Mouse (Mus musculus): ENCODE measurements around the gene Il17ra. TPM values are rescaled to one million over a fixed set of nuclear protein-coding genes. Genes with fewer than 3 reads are reported as not detected.

The Il17ra gene
- polyA plus RNA-seq, 1 experiment: 39.1 TPM

DNA sequence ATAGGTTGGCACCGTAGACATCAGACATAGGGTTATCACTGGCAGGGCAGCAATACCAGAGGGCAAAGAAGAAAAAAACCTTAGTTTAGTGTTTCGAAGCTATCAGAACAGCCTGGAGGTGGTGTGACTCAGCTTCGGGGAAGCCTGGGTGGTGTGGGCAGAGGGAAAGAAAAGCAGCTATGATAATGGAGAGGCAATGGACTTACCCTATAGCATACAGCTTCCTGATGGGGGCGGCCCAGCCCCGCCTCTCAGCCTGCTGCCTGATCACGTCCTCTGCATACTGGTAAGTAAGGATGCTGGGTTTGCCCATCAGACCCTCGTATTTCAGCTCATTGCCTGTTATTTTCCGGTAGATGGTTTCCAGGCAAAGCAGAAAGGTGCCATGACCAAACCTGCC lies 47.4 kb downstream of the Il17ra start:
- no peak overlapping the region for H3K4me3 ChIP-seq (ENCODE audit: insufficient read depth, low read depth, low read length)
- no peak for TF ChIP-seq CTCF (IDR thresholded peaks at IDR 0.05; ENCODE audit: insufficient read depth, low read depth, low read length)
- TF ChIP-seq POLR2A (IDR thresholded peaks at IDR 0.05; ENCODE audit: insufficient read depth, low read depth, low read length): no peak
- 48% methylated on average over 8 of the region's 8 CpGs for WGBS
- H3K27ac ChIP-seq (ENCODE audit: insufficient read depth, low read depth, low read length): peak overlapping the region; percentile 92
- H3K4me1 ChIP-seq (ENCODE audit: control insufficient read depth, insufficient read depth, low read length): peaks cover 17% of the 10 kb centered on the region

DNA sequence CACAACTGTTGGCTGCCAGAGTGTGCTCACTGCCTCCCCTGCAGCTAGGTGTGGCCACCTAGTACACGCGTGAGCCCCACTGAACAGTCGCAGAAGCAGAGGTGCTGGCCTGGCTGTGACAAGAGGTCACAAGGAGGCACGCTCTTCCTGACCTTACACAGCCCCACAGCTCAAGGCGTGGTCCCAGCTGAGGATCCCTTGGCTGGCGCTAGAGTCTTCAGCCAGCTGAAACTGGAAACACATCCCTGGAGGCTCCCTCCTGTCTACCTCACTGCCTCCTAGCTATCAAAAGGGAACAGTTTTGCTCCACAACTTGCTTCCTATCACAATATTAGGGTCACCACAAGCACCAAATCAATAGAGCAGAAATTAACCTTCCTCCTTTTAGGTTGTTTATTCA lies 48.2 kb downstream of the Il17ra start:
- Histone ChIP-seq H3K27ac (ENCODE audit: insufficient read depth, low read depth, low read length) (peak overlapping the region; percentile 92; the same call in 1 of the 2 replicates), H3K4me3 (ENCODE audit: insufficient read depth, low read depth, low read length) (no peak overlapping the region), H3K4me1 (ENCODE audit: control insufficient read depth, insufficient read depth, low read length) (peaks cover 17% of the 10 kb centered on the region)
- 86% methylated on average over 6 of the region's 6 CpGs for WGBS
- no peak for TF ChIP-seq CTCF (IDR thresholded peaks at IDR 0.05; ENCODE audit: insufficient read depth, low read depth, low read length)
- no peak for TF ChIP-seq POLR2A (IDR thresholded peaks at IDR 0.05; ENCODE audit: insufficient read depth, low read depth, low read length)

GRCm38 (mm10) chr6:120516422-120516821 lies 53.4 kb downstream of the Il17ra start:
- Histone ChIP-seq H3K4me1 (ENCODE audit: control insufficient read depth, insufficient read depth, low read length) (peaks cover 21% of the 10 kb centered on the region), H3K27ac (ENCODE audit: insufficient read depth, low read depth, low read length) (no peak overlapping the region), H3K4me3 (ENCODE audit: insufficient read depth, low read depth, low read length) (no peak overlapping the region)
- WGBS: 95% methylated on average over 4 of the region's 4 CpGs
- TF ChIP-seq POLR2A (IDR thresholded peaks at IDR 0.05; ENCODE audit: insufficient read depth, low read depth, low read length): no peak
- TF ChIP-seq CTCF (IDR thresholded peaks at IDR 0.05; ENCODE audit: insufficient read depth, low read depth, low read length): no peak

- Histone ChIP-seq H3K27ac (ENCODE audit: insufficient read depth, low read depth, low read length) (peak overlapping the region; percentile 36; the same call in 1 of the 2 replicates), H3K4me1 (ENCODE audit: control insufficient read depth, insufficient read depth, low read length) (peaks cover 21% of the 10 kb centered on the region), H3K4me3 (ENCODE audit: insufficient read depth, low read depth, low read length) (no peak overlapping the region)
- 86% methylated on average over 6 of the region's 6 CpGs for WGBS
- TF ChIP-seq CTCF (IDR thresholded peaks at IDR 0.05; ENCODE audit: insufficient read depth, low read depth, low read length) (no peak), POLR2A (IDR thresholded peaks at IDR 0.05; ENCODE audit: insufficient read depth, low read depth, low read length) (no peak)
These were observed 53.8 kb downstream of the Il17ra start for GRCm38 (mm10) chr6:120516879-120517278.

- TF ChIP-seq CTCF (IDR thresholded peaks at IDR 0.05; ENCODE audit: insufficient read depth, low read depth, low read length) (no peak), POLR2A (IDR thresholded peaks at IDR 0.05; ENCODE audit: insufficient read depth, low read depth, low read length) (no peak)
- peak overlapping the region; percentile 36; the same call in 1 of the 2 replicates for H3K27ac ChIP-seq (ENCODE audit: insufficient read depth, low read depth, low read length)
- H3K4me1 ChIP-seq (ENCODE audit: control insufficient read depth, insufficient read depth, low read length): peaks cover 21% of the 10 kb centered on the region
- WGBS: 53% methylated on average over 5 of the region's 5 CpGs
- H3K4me3 ChIP-seq (ENCODE audit: insufficient read depth, low read depth, low read length): no peak overlapping the region
These were observed 54.3 kb downstream of the Il17ra start for GRCm38 (mm10) chr6:120517311-120517710.

DNA sequence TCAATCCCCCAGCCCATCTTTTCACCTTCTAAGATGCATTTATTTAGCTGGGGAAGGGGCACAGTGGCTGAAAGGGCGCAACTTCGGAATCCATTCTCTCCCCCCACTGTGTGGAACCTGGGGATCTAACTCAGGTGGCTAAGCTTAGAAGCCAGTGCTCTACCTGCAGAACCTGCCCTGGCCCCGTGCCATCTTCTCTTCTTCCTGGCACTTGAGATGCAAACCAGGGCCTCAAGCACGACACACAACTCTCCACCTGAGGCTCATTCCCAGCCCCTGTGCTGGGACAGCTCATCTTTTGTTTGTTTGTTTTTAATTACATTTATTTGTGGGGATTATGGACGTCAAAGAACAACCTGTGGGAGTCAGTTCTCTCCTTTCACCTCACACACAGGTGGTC lies 56.6 kb downstream of the Il17ra start:
- TF ChIP-seq POLR2A (IDR thresholded peaks at IDR 0.05; ENCODE audit: insufficient read depth, low read depth, low read length): no peak
- no peak for TF ChIP-seq CTCF (IDR thresholded peaks at IDR 0.05; ENCODE audit: insufficient read depth, low read depth, low read length)
- Histone ChIP-seq H3K27ac (ENCODE audit: insufficient read depth, low read depth, low read length) (no peak overlapping the region), H3K4me1 (ENCODE audit: control insufficient read depth, insufficient read depth, low read length) (peaks cover 21% of the 10 kb centered on the region), H3K4me3 (ENCODE audit: insufficient read depth, low read depth, low read length) (no peak overlapping the region)
- WGBS: 90% methylated on average over 5 of the region's 5 CpGs

GRCm38 (mm10) chr6:120524796-120525195 lies 61.7 kb downstream of the Il17ra start:
- TF ChIP-seq CTCF (IDR thresholded peaks at IDR 0.05; ENCODE audit: insufficient read depth, low read depth, low read length): no peak
- no peak for TF ChIP-seq POLR2A (IDR thresholded peaks at IDR 0.05; ENCODE audit: insufficient read depth, low read depth, low read length)
- Histone ChIP-seq H3K27ac (ENCODE audit: insufficient read depth, low read depth, low read length) (no peak overlapping the region), H3K4me3 (ENCODE audit: insufficient read depth, low read depth, low read length) (no peak overlapping the region), H3K4me1 (ENCODE audit: control insufficient read depth, insufficient read depth, low read length) (peaks cover 9% of the 10 kb centered on the region)
- 88% methylated on average over 5 of the region's 5 CpGs for WGBS

GRCm38 (mm10) chr6:120529123-120529522 lies 66.1 kb downstream of the Il17ra start:
- no peak for TF ChIP-seq POLR2A (IDR thresholded peaks at IDR 0.05; ENCODE audit: insufficient read depth, low read depth, low read length)
- TF ChIP-seq CTCF (IDR thresholded peaks at IDR 0.05; ENCODE audit: insufficient read depth, low read depth, low read length): no peak
- H3K27ac ChIP-seq (ENCODE audit: insufficient read depth, low read depth, low read length): no peak overlapping the region
- 62% methylated on average over 4 of the region's 4 CpGs for WGBS
- H3K4me1 ChIP-seq (ENCODE audit: control insufficient read depth, insufficient read depth, low read length): peaks cover 11% of the 10 kb centered on the region
- no peak overlapping the region for H3K4me3 ChIP-seq (ENCODE audit: insufficient read depth, low read depth, low read length)

GRCm38 (mm10) chr6:120531020-120531965 lies 68.2 kb downstream of the Il17ra start, which contains the start of gene Hdhd5:
Gene Hdhd5 (minus strand): TSS chr6:120531319.
- WGBS: under 1% methylated on average over 75 of the region's 75 CpGs
- TF ChIP-seq POLR2A (IDR thresholded peaks at IDR 0.05; ENCODE audit: insufficient read depth, low read depth, low read length) (peak; percentile 98), CTCF (IDR thresholded peaks at IDR 0.05; ENCODE audit: insufficient read depth, low read depth, low read length) (0 out of 2 replicates have a peak, but pooled peaks have one; percentile 24)
- peaks cover 11% of the 10 kb centered on the region for H3K4me1 ChIP-seq (ENCODE audit: control insufficient read depth, insufficient read depth, low read length)
- peak within 1 kb of the TSS; percentile 92 for H3K4me3 ChIP-seq (ENCODE audit: insufficient read depth, low read depth, low read length)
- peak within 1 kb of the TSS; percentile 70 for H3K27ac ChIP-seq (ENCODE audit: insufficient read depth, low read depth, low read length)
